Mouse (Mus musculus) kidney, embryonic 14.5 days (tissue): ENCODE data around the gene Klk14. TPM values are rescaled to one million over a fixed set of nuclear protein-coding genes. Genes with fewer than 3 reads are reported as not detected.
"Not testable (repeated sequence)": the region's sequence is repeated elsewhere in the genome, so short reads cannot be mapped to it uniquely, and the experiment has no call there.

Experiments
- ATAC-seq: fragments of 200-750 bp; cut with Nextera tagmentation; 2 replicates; pipeline ENCODE4 v1.8.0; 2017; ENCODE audit warnings: moderate number of reproducible peaks, mild to moderate bottlenecking, moderate TSS enrichment, moderate library complexity; ENCODE audit not compliant: low FRiP score, low TSS enrichment
- H3K27ac ChIP-seq: fragments of 300-500 bp; sonication (generic); 2 replicates; pipeline ENCODE4 v1.5.1; 2014; ENCODE audit warnings: low read depth, mild to moderate bottlenecking, low read length, moderate library complexity, mixed read lengths
- H3K27me3 ChIP-seq: fragments of 300-500 bp; sonication (generic); 2 replicates; pipeline ENCODE4 v1.6.1; 2014; ENCODE audit warnings: mild to moderate bottlenecking, low read length; ENCODE audit not compliant: control insufficient read depth, insufficient read depth
- H3K36me3 ChIP-seq: fragments of 300-500 bp; sonication (generic); 2 replicates; pipeline ENCODE4 v1.6.1; 2014; ENCODE audit warnings: low read length, mixed read lengths; ENCODE audit not compliant: control insufficient read depth, insufficient read depth
- H3K4me1 ChIP-seq: fragments of 300-500 bp; sonication (generic); 2 replicates; pipeline ENCODE4 v1.6.1; 2014; ENCODE audit warnings: low read length, mixed read lengths; ENCODE audit not compliant: control insufficient read depth, insufficient read depth
- H3K4me2 ChIP-seq: fragments of 300-500 bp; sonication (generic); replicated peaks from 2 replicates; pipeline ENCODE4 v1.6.1; 2014; ENCODE audit warnings: low read depth, mild to moderate bottlenecking, low read length
- H3K4me3 ChIP-seq: fragments of 300-500 bp; sonication (generic); 2 replicates; pipeline ENCODE4 v1.5.1; 2014; ENCODE audit warnings: mild to moderate bottlenecking, low read length
- H3K9ac ChIP-seq: fragments of 300-500 bp; sonication (generic); 2 replicates; pipeline ENCODE4 v1.6.1; 2014; ENCODE audit warnings: low read depth, mild to moderate bottlenecking, low read length, moderate library complexity
- H3K9me3 ChIP-seq: fragments of 300-500 bp; sonication (generic); 2 replicates; pipeline ENCODE4 v1.6.1; 2016; ENCODE audit warnings: low read length; ENCODE audit not compliant: control insufficient read depth
- WGBS: fragments of 180-500 bp; shearing (Covaris S2); extraction: QIAGEN DNeasy Blood & Tissue Kit; methylation state at CpG from one replicate; pipeline ENCODE4 v1.1.7; 2014; 5-methylcytosine and 5-hydroxymethylcytosine counted together
- polyA plus RNA-seq: library from polyadenylated mRNA; unstranded; fragments of >200 nt; fragmentation: Nextera tagmentation; extraction: Ambion mirVana; gene quantifications from 2 replicates; pipeline ENCODE4 v1.2.1, GENCODE M21; 2014

Klk14 gene
- polyA plus RNA-seq: not detected in 2 replicates

GRCm38 (mm10) chr7:43690118-43690517 is at the start of gene Klk14:
TSS of gene Klk14 (plus strand) at chr7:43690418.
- Histone ChIP-seq H3K36me3 (no peaks in the 10 kb centered on the region), H3K4me2 (no peak within 1 kb of the TSS), H3K4me1 (no peaks in the 10 kb centered on the region), H3K4me3 (no peak within 1 kb of the TSS), H3K27ac (no peak within 1 kb of the TSS), H3K27me3 (no peaks in the 10 kb centered on the region), H3K9me3 (no peaks in the 10 kb centered on the region), H3K9ac (no peak within 1 kb of the TSS)
- no peak for ATAC-seq

GRCm38 (mm10) chr7:43642587-43642986 is 47.6 kb upstream of the Klk14 start:
- H3K9me3 ChIP-seq: no peaks in the 10 kb centered on the region
- H3K27me3 ChIP-seq: no peaks in the 10 kb centered on the region
- H3K9ac ChIP-seq: no peak overlapping the region
- whole genome bisulfite sequencing: 78% methylated on average over 5 of the region's 5 CpGs
- no peaks in the 10 kb centered on the region for H3K36me3 ChIP-seq
- no peak overlapping the region for H3K27ac ChIP-seq
- no peaks in the 10 kb centered on the region for H3K4me1 ChIP-seq
- H3K4me2 ChIP-seq: no peak overlapping the region
- H3K4me3 ChIP-seq: no peak overlapping the region
- ATAC-seq: no peak

GRCm38 (mm10) chr7:43643046-43643652 is 47.1 kb upstream of the Klk14 start:
- H3K4me3 ChIP-seq: no peak overlapping the region
- no peaks in the 10 kb centered on the region for H3K36me3 ChIP-seq
- no peak overlapping the region for H3K27ac ChIP-seq
- no peaks in the 10 kb centered on the region for H3K9me3 ChIP-seq
- no peaks in the 10 kb centered on the region for H3K4me1 ChIP-seq
- no peak overlapping the region for H3K9ac ChIP-seq
- no peak for ATAC-seq
- WGBS: 83% methylated on average over 17 of the region's 17 CpGs
- no peak overlapping the region for H3K4me2 ChIP-seq
- no peaks in the 10 kb centered on the region for H3K27me3 ChIP-seq

- 88% methylated on average over 6 of the region's 6 CpGs for WGBS
- no peaks in the 10 kb centered on the region for H3K4me1 ChIP-seq
- no peak overlapping the region for H3K27ac ChIP-seq
- H3K9me3 ChIP-seq: no peaks in the 10 kb centered on the region; the same call in 1 of the 2 replicates
- no peaks in the 10 kb centered on the region for H3K36me3 ChIP-seq
- no peak overlapping the region for H3K4me2 ChIP-seq
- no peaks in the 10 kb centered on the region for H3K27me3 ChIP-seq
- ATAC-seq: no peak
- no peak overlapping the region for H3K9ac ChIP-seq
- no peak overlapping the region for H3K4me3 ChIP-seq
Observed at GRCm38 (mm10) chr7:43652683-43653082, 37.5 kb upstream of the Klk14 start.

- Histone ChIP-seq H3K4me2 (no peak overlapping the region), H3K4me3 (no peak overlapping the region), H3K9ac (no peak overlapping the region), H3K27me3 (no peaks in the 10 kb centered on the region), H3K36me3 (no peaks in the 10 kb centered on the region), H3K4me1 (no peaks in the 10 kb centered on the region), H3K27ac (no peak overlapping the region), H3K9me3 (no peaks in the 10 kb centered on the region; the same call in 1 of the 2 replicates)
- ATAC-seq: no peak
- 84% methylated on average over 3 of the region's 3 CpGs for WGBS
Observed at GRCm38 (mm10) chr7:43654519-43654918, 35.7 kb upstream of the Klk14 start.

GRCm38 (mm10) chr7:43656232-43656631 is 34.0 kb upstream of the Klk14 start:
- H3K9ac ChIP-seq: no peak overlapping the region
- 58% methylated on average over 6 of the region's 6 CpGs for WGBS
- H3K4me2 ChIP-seq: no peak overlapping the region
- H3K27ac ChIP-seq: no peak overlapping the region
- no peaks in the 10 kb centered on the region for H3K4me1 ChIP-seq
- H3K36me3 ChIP-seq: no peaks in the 10 kb centered on the region
- no peak for ATAC-seq
- H3K4me3 ChIP-seq: no peak overlapping the region
- no peaks in the 10 kb centered on the region for H3K27me3 ChIP-seq
- H3K9me3 ChIP-seq: no peaks in the 10 kb centered on the region

GRCm38 (mm10) chr7:43660002-43660401 is 30.2 kb upstream of the Klk14 start, which contains the start of gene Siglece:
TSS of gene Siglece (minus strand) at chr7:43660161.
- H3K27ac ChIP-seq: no peak within 1 kb of the TSS
- no peaks in the 10 kb centered on the region for H3K27me3 ChIP-seq
- H3K9me3 ChIP-seq: no peaks in the 10 kb centered on the region
- no peak within 1 kb of the TSS for H3K4me2 ChIP-seq
- no peak for ATAC-seq
- H3K4me1 ChIP-seq: no peaks in the 10 kb centered on the region
- 83% methylated on average over 1 of the region's 1 CpGs for WGBS
- no peaks in the 10 kb centered on the region for H3K36me3 ChIP-seq
- H3K4me3 ChIP-seq: no peak within 1 kb of the TSS
- no peak within 1 kb of the TSS for H3K9ac ChIP-seq

GRCm38 (mm10) chr7:43662804-43663203 is 27.4 kb upstream of the Klk14 start:
- Histone ChIP-seq H3K9ac (no peak overlapping the region), H3K27me3 (no peaks in the 10 kb centered on the region), H3K27ac (no peak overlapping the region), H3K36me3 (no peaks in the 10 kb centered on the region), H3K9me3 (no peaks in the 10 kb centered on the region), H3K4me3 (no peak overlapping the region), H3K4me1 (no peaks in the 10 kb centered on the region), H3K4me2 (no peak overlapping the region)
- 88% methylated on average over 1 of the region's 1 CpGs for WGBS
- ATAC-seq: no peak

- not testable (repeated sequence) for H3K27ac ChIP-seq, H3K9ac ChIP-seq, H3K9me3 ChIP-seq, H3K36me3 ChIP-seq, H3K4me3 ChIP-seq, ATAC-seq, H3K4me1 ChIP-seq, H3K4me2 ChIP-seq, H3K27me3 ChIP-seq
- 89% methylated on average over 4 of the region's 4 CpGs for WGBS
Observed at GRCm38 (mm10) chr7:43667221-43667620, 23.0 kb upstream of the Klk14 start.
